Mouse (Mus musculus): ENCODE measurements around the gene Pakap. TPM values are rescaled to one million over a fixed set of nuclear protein-coding genes. Genes with fewer than 3 reads are reported as not detected.
A peak's percentile ranks its signal among the peaks of the same experiment; 100 is the strongest.

Pakap gene
- polyA plus RNA-seq, 1 experiment, result 0.78 TPM

GRCm38 (mm10) chr4:57901210-57901609 is 333.2 kb downstream of the Pakap start:
- Histone ChIP-seq H3K36me3 (ENCODE audit: control insufficient read depth, insufficient read depth, low read length) (no peaks in the 10 kb centered on the region), H3K4me1 (ENCODE audit: control insufficient read depth, insufficient read depth, low read length) (no peaks in the 10 kb centered on the region), H3K27me3 (replicated peaks; ENCODE audit: control insufficient read depth, insufficient read depth, low read length) (no peaks in the 10 kb centered on the region), H3K27ac (ENCODE audit: insufficient read depth, low read depth, low read length) (no peak overlapping the region), H3K4me3 (ENCODE audit: insufficient read depth, low read depth, low read length) (no peak overlapping the region)
- TF ChIP-seq POLR2A (IDR thresholded peaks at IDR 0.05; ENCODE audit: low read depth, low read length) (no peak), CTCF (conservative IDR thresholded peaks at IDR 0.05; ENCODE audit: insufficient read depth, insufficient read length, low read depth, low read length) (peak; percentile 93)
- 1% methylated on average over 4 of the region's 4 CpGs for WGBS
- DNase-seq, result peak; percentile 43

- Histone ChIP-seq H3K4me1 (ENCODE audit: control insufficient read depth, insufficient read depth, low read length) (no peaks in the 10 kb centered on the region), H3K4me3 (ENCODE audit: insufficient read depth, low read depth, low read length) (no peak overlapping the region), H3K27me3 (replicated peaks; ENCODE audit: control insufficient read depth, insufficient read depth, low read length) (no peaks in the 10 kb centered on the region), H3K27ac (ENCODE audit: insufficient read depth, low read depth, low read length) (no peak overlapping the region), H3K36me3 (ENCODE audit: control insufficient read depth, insufficient read depth, low read length) (no peaks in the 10 kb centered on the region)
- TF ChIP-seq POLR2A (IDR thresholded peaks at IDR 0.05; ENCODE audit: low read depth, low read length) (no peak), CTCF (conservative IDR thresholded peaks at IDR 0.05; ENCODE audit: insufficient read depth, insufficient read length, low read depth, low read length) (no peak)
- WGBS, result 78% methylated on average over 5 of the region's 5 CpGs
- no peak for DNase-seq
These were observed 334.6 kb downstream of the Pakap start for GRCm38 (mm10) chr4:57902619-57903018.

DNA sequence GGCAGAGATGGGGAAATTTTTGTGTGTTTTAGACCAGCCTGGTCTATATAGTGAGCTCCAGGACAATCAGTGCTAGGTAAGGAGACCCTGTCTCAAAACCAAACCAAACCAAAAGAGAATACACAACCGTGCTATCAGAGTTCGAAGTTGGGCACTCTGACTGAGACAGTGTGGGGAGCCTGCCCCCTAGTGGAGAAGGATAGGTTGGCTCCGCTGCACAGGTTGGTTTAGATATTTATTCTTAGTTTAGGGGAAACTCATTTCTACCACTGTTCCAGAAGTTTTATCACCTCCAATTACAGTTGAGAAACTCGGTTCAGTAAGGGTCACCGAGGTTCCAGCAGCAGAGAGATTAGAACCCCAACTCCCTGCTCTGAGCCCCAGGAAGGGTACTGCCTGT is 336.2 kb downstream of the Pakap start:
- peak; percentile 71 for DNase-seq
- Histone ChIP-seq H3K27me3 (replicated peaks; ENCODE audit: control insufficient read depth, insufficient read depth, low read length) (no peaks in the 10 kb centered on the region), H3K4me1 (ENCODE audit: control insufficient read depth, insufficient read depth, low read length) (no peaks in the 10 kb centered on the region), H3K27ac (ENCODE audit: insufficient read depth, low read depth, low read length) (no peak overlapping the region), H3K36me3 (ENCODE audit: control insufficient read depth, insufficient read depth, low read length) (no peaks in the 10 kb centered on the region), H3K4me3 (ENCODE audit: insufficient read depth, low read depth, low read length) (no peak overlapping the region)
- TF ChIP-seq POLR2A (IDR thresholded peaks at IDR 0.05; ENCODE audit: low read depth, low read length), result no peak
- peak; percentile 88 for TF ChIP-seq CTCF (conservative IDR thresholded peaks at IDR 0.05; ENCODE audit: insufficient read depth, insufficient read length, low read depth, low read length)
- 6% methylated on average over 5 of the region's 5 CpGs for WGBS

DNA sequence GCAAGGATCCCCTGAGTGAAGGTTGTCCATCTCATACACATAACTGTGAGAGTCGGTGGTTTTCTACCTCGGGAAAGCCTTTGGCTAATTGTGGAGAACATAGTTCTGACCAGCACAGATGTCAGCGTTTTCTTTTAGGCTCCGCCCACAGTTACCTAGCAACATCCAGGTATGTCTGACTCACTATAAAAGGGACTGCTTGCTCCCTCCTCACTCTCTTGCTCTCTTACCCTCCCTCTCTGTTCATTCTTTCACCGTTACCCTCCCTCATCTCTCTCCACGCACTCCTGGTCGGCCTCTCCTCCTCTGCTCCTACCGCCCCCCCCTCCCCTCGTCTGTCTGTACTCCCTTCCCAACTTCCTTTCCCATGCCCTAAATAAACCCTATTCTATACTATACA is 336.7 kb downstream of the Pakap start:
- TF ChIP-seq POLR2A (IDR thresholded peaks at IDR 0.05; ENCODE audit: low read depth, low read length) (no peak), CTCF (conservative IDR thresholded peaks at IDR 0.05; ENCODE audit: insufficient read depth, insufficient read length, low read depth, low read length) (no peak)
- H3K4me3 ChIP-seq (ENCODE audit: insufficient read depth, low read depth, low read length), result no peak overlapping the region

GRCm38 (mm10) chr4:57906708-57907107 is 338.7 kb downstream of the Pakap start:
- no peaks in the 10 kb centered on the region for H3K27me3 ChIP-seq (replicated peaks; ENCODE audit: control insufficient read depth, insufficient read depth, low read length)
- no peak overlapping the region for H3K27ac ChIP-seq (ENCODE audit: insufficient read depth, low read depth, low read length)
- no peak for DNase-seq
- H3K4me1 ChIP-seq (ENCODE audit: control insufficient read depth, insufficient read depth, low read length), result no peaks in the 10 kb centered on the region
- WGBS, result 53% methylated on average over 2 of the region's 2 CpGs
- no peaks in the 10 kb centered on the region for H3K36me3 ChIP-seq (ENCODE audit: control insufficient read depth, insufficient read depth, low read length)
- TF ChIP-seq CTCF (conservative IDR thresholded peaks at IDR 0.05; ENCODE audit: insufficient read depth, insufficient read length, low read depth, low read length) (no peak), POLR2A (IDR thresholded peaks at IDR 0.05; ENCODE audit: low read depth, low read length) (no peak)
- H3K4me3 ChIP-seq (ENCODE audit: insufficient read depth, low read depth, low read length), result no peak overlapping the region

More for the DNA sequence above, 336.7 kb downstream of the Pakap start:
- Histone ChIP-seq H3K27me3 (replicated peaks; ENCODE audit: control insufficient read depth, insufficient read depth, low read length) (no peaks in the 10 kb centered on the region), H3K36me3 (ENCODE audit: control insufficient read depth, insufficient read depth, low read length) (no peaks in the 10 kb centered on the region), H3K4me1 (ENCODE audit: control insufficient read depth, insufficient read depth, low read length) (no peaks in the 10 kb centered on the region), H3K27ac (ENCODE audit: insufficient read depth, low read depth, low read length) (no peak overlapping the region)
- 18% methylated on average over 8 of the region's 9 CpGs for whole genome bisulfite sequencing
- DNase-seq, result peak; percentile 77

DNA sequence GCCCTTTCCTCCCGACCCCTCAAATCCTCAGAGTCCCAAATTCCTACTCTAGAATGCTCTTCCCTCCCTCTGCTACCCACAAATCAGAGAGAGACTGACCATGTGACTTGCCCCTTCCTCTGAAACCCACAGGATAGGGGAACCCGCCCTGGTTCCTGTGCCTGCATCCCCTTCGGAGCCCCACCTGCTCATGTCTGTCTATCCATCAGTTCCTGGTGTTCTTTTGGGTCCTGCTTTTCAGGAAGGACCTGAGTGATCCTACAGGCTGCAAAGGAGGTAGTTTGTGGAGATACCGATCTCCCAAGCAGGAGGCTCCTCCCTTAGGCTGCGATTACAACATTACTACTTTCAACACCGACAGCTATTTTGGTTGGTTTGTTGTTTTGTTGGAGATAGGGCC is 340.9 kb downstream of the Pakap start:
- 61% methylated on average over 6 of the region's 6 CpGs for WGBS
- no peak overlapping the region for H3K27ac ChIP-seq (ENCODE audit: insufficient read depth, low read depth, low read length)
- H3K36me3 ChIP-seq (ENCODE audit: control insufficient read depth, insufficient read depth, low read length), result no peaks in the 10 kb centered on the region
- H3K27me3 ChIP-seq (replicated peaks; ENCODE audit: control insufficient read depth, insufficient read depth, low read length), result no peaks in the 10 kb centered on the region
- H3K4me3 ChIP-seq (ENCODE audit: insufficient read depth, low read depth, low read length), result no peak overlapping the region
- DNase-seq, result no peak
- peaks cover 1% of the 10 kb centered on the region; the same call in 1 of the 2 replicates for H3K4me1 ChIP-seq (ENCODE audit: control insufficient read depth, insufficient read depth, low read length)
- TF ChIP-seq CTCF (conservative IDR thresholded peaks at IDR 0.05; ENCODE audit: insufficient read depth, insufficient read length, low read depth, low read length) (no peak), POLR2A (IDR thresholded peaks at IDR 0.05; ENCODE audit: low read depth, low read length) (no peak)

DNA sequence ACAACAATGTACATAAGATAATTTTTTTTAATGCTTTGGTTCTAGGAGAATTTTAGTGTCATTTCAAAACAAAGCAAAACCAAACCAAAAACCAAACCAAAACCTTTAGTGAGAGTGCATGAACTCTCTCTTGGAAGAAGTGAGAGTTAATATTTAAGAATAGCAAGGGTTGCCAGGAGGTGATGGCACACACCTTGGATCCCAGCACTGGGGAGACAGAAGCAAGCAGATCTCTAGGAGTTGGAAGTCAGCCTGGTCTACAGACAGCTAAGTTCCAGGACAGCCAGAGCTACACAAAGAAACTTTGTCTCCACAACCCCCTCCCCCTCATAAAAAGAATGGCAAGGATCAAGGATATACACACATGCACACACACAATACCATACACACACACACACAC is 345.0 kb downstream of the Pakap start:
- Histone ChIP-seq H3K4me1 (ENCODE audit: control insufficient read depth, insufficient read depth, low read length) (peaks cover 20% of the 10 kb centered on the region), H3K27me3 (replicated peaks; ENCODE audit: control insufficient read depth, insufficient read depth, low read length) (no peaks in the 10 kb centered on the region), H3K27ac (ENCODE audit: insufficient read depth, low read depth, low read length) (no peak overlapping the region), H3K4me3 (ENCODE audit: insufficient read depth, low read depth, low read length) (no peak overlapping the region), H3K36me3 (ENCODE audit: control insufficient read depth, insufficient read depth, low read length) (no peaks in the 10 kb centered on the region)
- TF ChIP-seq POLR2A (IDR thresholded peaks at IDR 0.05; ENCODE audit: low read depth, low read length), result no peak
- TF ChIP-seq CTCF (conservative IDR thresholded peaks at IDR 0.05; ENCODE audit: insufficient read depth, insufficient read length, low read depth, low read length), result no peak
- peak; percentile 87 for DNase-seq
